Mouse (Mus musculus) midbrain, embryonic 10.5 days (tissue): ENCODE results near the gene Rrp36. TPM values are rescaled to one million over a fixed set of nuclear protein-coding genes. Genes with fewer than 3 reads are reported as not detected.

Experiments
- DNase-seq: peaks from one replicate; pipeline ENCODE4 v3.0.0-alpha.2; 2017; ENCODE audit warnings: low spot score
- H3K27ac ChIP-seq: fragments of 300-500 bp; sonication (generic); replicated peaks from 2 replicates; pipeline ENCODE4 v1.5.1; 2016; ENCODE audit warnings: mild to moderate bottlenecking
- H3K27me3 ChIP-seq: fragments of 300-500 bp; sonication (generic); 2 replicates; pipeline ENCODE4 v1.6.1; 2016; ENCODE audit warnings: low read depth, mild to moderate bottlenecking; ENCODE audit not compliant: poor library complexity, severe bottlenecking
- H3K36me3 ChIP-seq: fragments of 300-500 bp; sonication (generic); 2 replicates; pipeline ENCODE4 v1.6.1; 2016; ENCODE audit warnings: mild to moderate bottlenecking, moderate library complexity
- H3K4me1 ChIP-seq: fragments of 300-500 bp; sonication (generic); 2 replicates; pipeline ENCODE4 v1.6.1; 2016
- H3K4me3 ChIP-seq: fragments of 300-500 bp; sonication (generic); 2 replicates; pipeline ENCODE4 v1.5.1; 2016; ENCODE audit warnings: mild to moderate bottlenecking, moderate library complexity
- H3K9me3 ChIP-seq: fragments of 300-500 bp; sonication (generic); replicated peaks from 2 replicates; pipeline ENCODE4 v1.6.1; 2016; ENCODE audit warnings: mild to moderate bottlenecking
- WGBS: fragments of 180-500 bp; shearing (Covaris S2); methylation state at CpG from one replicate; pipeline ENCODE4 v1.1.7; 2016; 5-methylcytosine and 5-hydroxymethylcytosine counted together
- polyA plus RNA-seq: library from polyadenylated mRNA; unstranded; fragments of >200 nt; fragmentation: Nextera tagmentation; extraction: Ambion mirVana; gene quantifications from 2 replicates; pipeline ENCODE4 v1.2.1, GENCODE M21; 2016

Gene Rrp36
- polyA plus RNA-seq, 1 experiment from 2014 or later = 69.4 TPM

DNA sequence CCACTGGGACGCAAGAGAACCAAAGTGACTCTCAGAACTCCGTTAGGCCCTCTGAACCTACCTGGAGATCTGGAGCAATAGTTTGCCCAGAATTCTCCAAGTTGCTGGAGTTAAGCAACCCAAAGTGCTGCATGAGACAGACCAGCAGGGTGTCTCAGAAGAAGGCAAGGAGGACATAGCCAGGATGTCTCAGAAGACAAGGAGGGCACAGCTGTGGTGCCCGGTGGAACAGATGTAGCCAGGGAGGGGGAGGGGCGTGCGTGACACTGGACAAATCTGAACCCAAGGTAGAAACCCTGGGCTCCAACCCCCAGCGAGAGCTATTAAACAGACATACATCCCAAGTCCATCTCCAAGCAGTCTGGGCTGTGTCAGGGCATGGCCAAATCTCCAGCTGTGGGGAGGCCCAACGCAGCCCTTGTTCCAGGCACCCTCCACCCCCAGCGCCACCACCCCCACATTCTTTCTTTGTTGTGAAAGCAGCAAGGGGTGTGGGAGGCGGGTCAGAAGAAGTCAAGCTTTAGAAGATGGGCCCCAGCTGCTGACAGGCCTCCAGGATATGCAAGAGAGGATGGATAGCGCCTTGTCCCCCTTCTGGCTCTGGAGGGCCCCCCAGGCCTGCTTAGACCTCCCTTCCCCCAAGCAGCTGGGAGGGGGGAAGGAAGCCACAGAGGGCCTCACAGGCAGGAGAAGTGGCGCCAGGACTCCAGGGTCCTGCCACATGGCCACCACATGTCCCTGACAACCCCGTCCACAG lies 44.3 kb downstream of the Rrp36 start:
- Histone ChIP-seq H3K4me3 (peak overlapping the region; percentile 98), H3K27me3 (no peaks in the 10 kb centered on the region), H3K4me1 (peaks cover 54% of the 10 kb centered on the region), H3K27ac (peak overlapping the region; percentile 96), H3K36me3 (peaks cover 34% of the 10 kb centered on the region), H3K9me3 (no peaks in the 10 kb centered on the region)
- 7% methylated on average over 12 of the region's 12 CpGs for WGBS
- peak; percentile 71 for DNase-seq

DNA sequence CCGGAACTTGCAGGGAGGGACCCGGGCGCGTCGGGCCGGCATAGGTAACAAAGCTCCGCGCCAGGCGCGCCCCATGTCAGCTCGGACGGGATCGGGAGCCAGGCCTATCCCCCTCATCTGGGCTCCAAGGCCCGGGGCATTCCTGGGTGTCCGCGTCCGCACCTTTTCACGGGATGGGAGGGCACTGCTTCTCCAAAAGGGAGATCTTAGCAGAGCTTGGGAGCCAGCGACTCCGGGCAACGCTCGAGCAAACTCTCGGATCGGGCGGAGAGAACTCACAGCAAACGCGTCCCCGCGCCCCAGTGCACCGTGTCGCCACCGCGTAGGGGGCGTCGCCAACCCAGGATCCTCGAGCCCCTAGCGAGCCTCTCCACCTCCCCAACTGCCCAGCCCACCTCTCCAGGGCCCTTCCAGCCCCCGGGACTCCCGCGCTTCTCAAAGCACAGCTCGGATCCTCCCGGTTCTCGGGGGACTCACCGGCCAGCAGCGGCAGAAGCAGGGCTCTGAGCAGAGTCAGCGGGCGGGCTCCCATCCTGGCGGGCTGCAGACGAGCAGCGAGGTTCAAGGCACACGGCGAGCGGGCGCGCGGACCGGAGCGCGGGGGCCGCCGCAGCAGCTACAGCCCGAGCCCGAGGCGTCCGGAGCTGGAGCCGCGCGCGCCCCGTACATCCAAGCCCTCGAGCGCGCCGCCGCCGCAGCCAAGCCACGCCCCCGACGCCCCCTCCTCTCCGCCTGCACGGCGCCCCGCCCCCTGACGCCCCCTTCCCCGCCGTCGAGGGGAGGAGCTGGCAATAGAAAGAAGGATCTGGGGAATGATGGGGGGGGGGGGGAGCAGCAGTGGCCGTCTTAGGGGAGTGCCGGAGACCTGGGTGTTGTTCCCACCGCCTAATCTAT lies 45.1 kb downstream of the Rrp36 start, which contains the start of gene Ptk7:
Gene Ptk7 (minus strand): TSS at position 714 of the 894 bp plus-strand sequence.
- DNase-seq = peak; percentile 94
- H3K9me3 ChIP-seq = no peaks in the 10 kb centered on the region
- no peaks in the 10 kb centered on the region for H3K27me3 ChIP-seq
- H3K36me3 ChIP-seq = peaks cover 33% of the 10 kb centered on the region
- under 1% methylated on average over 87 of the region's 90 CpGs for WGBS
- peak within 1 kb of the TSS; percentile 96 for H3K27ac ChIP-seq
- peak within 1 kb of the TSS; percentile 98 for H3K4me3 ChIP-seq
- peaks cover 62% of the 10 kb centered on the region for H3K4me1 ChIP-seq

DNA sequence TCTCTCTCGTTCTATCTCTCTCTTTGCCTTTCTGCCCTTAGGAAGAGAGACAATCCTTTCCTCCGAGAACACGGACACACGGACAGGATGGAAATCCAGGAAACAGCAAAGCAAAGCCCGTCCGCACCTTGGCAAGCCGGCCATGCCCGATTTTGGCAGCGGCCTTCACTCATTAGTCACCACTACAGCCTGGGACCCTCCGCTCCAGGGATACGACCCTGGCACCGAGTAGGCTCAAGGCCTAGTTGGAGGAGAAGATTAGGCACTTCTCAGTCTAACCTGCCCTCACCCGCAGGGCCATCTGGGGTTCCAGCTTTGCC lies 45.7 kb downstream of the Rrp36 start:
- Histone ChIP-seq H3K27me3 (no peaks in the 10 kb centered on the region), H3K4me3 (peak overlapping the region; percentile 98), H3K9me3 (no peaks in the 10 kb centered on the region), H3K27ac (peak overlapping the region; percentile 96), H3K4me1 (peaks cover 68% of the 10 kb centered on the region), H3K36me3 (peaks cover 27% of the 10 kb centered on the region)
- WGBS = 1% methylated on average over 13 of the region's 13 CpGs
- DNase-seq = peak; percentile 65

DNA sequence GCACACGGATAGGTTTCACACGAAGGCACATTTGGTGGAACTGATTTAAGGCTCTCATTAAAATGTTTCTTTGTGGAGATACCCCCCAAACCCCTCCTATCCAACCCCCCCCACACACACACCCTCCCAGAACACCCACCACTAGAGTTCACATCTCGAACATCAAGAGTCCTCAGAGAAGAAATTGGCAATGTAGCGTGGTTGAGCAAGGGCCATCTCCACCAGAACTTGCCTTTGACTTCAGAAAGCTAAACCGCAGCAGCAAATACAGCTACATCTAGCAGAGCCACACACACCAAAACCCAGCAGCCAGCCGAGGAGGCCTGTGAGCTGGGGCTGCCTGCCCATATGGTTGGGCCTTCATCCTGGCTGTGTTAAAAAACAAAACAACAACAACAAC lies 46.7 kb downstream of the Rrp36 start:
- no peaks in the 10 kb centered on the region for H3K27me3 ChIP-seq
- 74% methylated on average over 6 of the region's 6 CpGs for WGBS
- peaks cover 78% of the 10 kb centered on the region for H3K4me1 ChIP-seq
- no peaks in the 10 kb centered on the region for H3K9me3 ChIP-seq
- no peak for DNase-seq
- peak overlapping the region; percentile 98 for H3K4me3 ChIP-seq
- peaks cover 18% of the 10 kb centered on the region for H3K36me3 ChIP-seq
- H3K27ac ChIP-seq = no peak overlapping the region

DNA sequence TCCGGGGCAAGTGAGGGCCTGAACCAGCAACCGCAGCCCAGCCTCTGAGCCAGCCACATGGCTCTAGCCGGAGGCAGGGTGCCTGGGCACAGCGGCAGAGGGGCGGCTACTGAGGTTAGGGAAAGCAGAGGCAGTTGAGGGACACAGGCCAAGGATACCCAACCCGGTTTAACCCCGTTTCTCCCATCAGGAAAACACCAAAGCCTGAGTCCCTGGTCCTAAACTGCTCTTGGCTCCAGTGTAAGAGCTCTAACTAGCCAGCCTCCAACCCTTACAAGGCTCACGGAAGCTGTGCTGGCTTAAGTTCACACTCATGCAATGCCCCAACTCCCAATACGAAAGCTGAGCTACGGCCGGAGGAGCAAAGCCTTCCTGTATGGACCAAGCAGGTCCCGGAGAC lies 49.6 kb downstream of the Rrp36 start:
- Histone ChIP-seq H3K27ac (peak overlapping the region; percentile 23; the same call in 1 of the 2 replicates), H3K4me3 (no peak overlapping the region), H3K36me3 (peaks cover 4% of the 10 kb centered on the region; the same call in 1 of the 2 replicates), H3K9me3 (no peaks in the 10 kb centered on the region), H3K4me1 (peaks cover 87% of the 10 kb centered on the region), H3K27me3 (no peaks in the 10 kb centered on the region)
- 67% methylated on average over 12 of the region's 12 CpGs for WGBS
- no peak for DNase-seq

DNA sequence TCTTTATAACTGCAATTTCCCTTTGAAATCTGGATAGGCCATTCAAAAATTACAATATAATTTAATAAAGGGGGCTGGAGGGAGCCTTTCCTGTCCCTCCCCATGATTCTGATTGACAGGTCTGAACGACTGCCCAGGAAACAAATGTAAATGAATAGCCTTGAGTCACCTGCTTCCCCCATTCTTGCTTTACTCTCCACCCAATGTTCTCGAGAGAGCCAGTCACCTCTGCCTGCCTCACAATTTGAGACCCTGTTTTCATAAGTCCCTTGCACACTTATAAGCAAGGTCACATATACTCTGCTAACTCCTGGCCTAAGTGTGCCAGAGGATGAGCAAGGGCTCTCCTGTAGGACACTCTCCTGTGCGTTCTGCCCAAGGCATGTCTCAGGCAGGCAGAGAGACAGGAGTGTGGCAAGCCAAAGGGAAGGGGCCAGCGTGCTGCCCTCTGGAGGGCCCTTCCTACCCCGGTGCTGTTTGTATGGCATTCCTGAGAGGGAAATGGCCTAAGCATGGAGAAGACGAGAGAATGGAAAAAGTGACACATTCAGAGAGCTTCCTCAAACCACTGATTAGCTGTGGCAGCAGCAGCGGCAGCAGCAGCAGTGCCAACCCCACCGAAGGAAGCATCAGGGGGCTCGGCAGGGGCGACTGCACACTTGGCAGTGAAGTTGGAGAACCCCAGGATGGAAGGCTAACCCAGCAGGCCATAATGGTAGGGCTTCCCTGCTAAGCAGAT lies 50.2 kb downstream of the Rrp36 start:
- 39% methylated on average over 10 of the region's 10 CpGs for WGBS
- H3K4me3 ChIP-seq = no peak overlapping the region
- H3K36me3 ChIP-seq = peaks cover 4% of the 10 kb centered on the region; the same call in 1 of the 2 replicates
- no peaks in the 10 kb centered on the region for H3K27me3 ChIP-seq
- H3K27ac ChIP-seq = peak overlapping the region; percentile 23
- no peak for DNase-seq
- H3K4me1 ChIP-seq = peaks cover 90% of the 10 kb centered on the region
- no peaks in the 10 kb centered on the region for H3K9me3 ChIP-seq

DNA sequence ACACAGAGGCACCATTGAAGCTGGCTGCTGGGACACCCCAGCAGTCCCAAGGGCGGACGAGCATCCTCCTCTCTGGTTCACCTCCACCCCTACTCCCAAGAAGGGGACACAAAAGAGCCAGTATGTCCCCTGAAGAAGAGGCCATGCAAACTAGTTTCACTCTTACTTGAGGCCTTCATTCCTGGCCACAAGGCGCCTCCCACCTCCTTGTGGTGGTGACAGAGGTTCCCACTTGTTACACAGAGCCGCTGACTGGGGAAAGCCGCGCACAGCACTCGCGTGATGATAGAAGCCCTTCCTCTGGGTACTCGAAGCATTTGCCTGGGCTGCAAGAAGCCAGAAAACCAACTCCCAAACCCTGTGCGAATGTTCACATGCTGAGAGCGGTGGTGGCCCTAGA lies 51.9 kb downstream of the Rrp36 start:
- H3K36me3 ChIP-seq = peaks cover 4% of the 10 kb centered on the region; the same call in 1 of the 2 replicates
- H3K4me3 ChIP-seq = no peak overlapping the region
- H3K27ac ChIP-seq = 0 out of 2 replicates have a peak overlapping the region, but pooled peaks have one; percentile 19
- peaks cover 93% of the 10 kb centered on the region for H3K4me1 ChIP-seq
- no peaks in the 10 kb centered on the region for H3K27me3 ChIP-seq
- DNase-seq = no peak
- H3K9me3 ChIP-seq = no peaks in the 10 kb centered on the region
- WGBS = 83% methylated on average over 11 of the region's 11 CpGs

DNA sequence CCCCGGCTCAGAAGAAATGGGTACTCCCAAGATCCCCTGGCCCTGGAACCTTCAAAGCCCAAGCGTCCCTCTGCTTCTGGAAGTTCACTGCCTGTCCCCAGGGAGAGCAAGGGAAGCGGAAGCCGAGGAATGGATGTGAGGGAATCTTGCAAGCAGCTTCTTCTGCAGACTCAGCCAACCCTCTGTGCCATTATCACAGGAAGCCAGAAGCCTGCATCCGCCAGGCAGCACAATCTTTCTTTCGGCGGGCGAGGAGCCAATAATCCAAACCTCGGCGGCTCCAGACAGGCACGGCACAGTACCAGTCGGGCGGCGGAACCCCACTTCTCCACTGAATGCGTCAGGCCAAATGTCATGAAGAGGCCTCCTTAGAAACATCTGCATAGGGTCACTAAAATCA lies 52.8 kb downstream of the Rrp36 start:
- H3K9me3 ChIP-seq = no peaks in the 10 kb centered on the region

DNA sequence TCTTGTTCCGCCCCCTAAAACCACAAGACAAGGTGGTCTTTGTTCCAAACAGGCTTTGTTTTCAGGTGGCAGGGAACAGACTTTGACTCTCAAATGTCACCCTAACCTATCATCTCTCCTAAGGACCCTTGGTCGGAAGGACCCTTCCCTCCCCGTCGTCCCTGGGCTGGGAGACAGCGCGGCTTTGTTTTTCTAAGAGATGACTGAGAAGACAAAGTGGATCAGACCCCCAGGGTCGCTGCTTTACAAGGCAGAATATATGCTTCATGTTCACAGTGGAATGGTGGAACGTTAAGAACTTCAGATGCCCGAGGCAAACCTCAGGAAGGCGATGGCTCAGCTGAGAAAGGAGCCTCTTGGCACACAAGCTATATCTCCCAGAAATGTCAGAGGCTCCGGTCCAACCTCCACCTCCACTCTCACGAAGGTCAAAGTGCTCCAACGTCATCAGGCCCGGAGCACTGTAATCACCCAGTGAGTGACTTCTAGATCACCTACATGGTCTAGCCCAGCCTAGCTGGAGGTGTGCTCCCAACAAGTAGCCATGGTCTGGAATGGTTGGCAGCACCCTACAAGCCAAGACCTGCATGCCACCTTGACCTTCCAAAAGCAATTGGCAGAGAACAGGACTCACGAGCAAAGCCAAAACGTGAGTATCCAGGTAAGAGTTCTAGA lies 54.3 kb downstream of the Rrp36 start:
- H3K9me3 ChIP-seq = no peaks in the 10 kb centered on the region
- no peaks in the 10 kb centered on the region for H3K27me3 ChIP-seq
- peak; percentile 38 for DNase-seq
- peak overlapping the region; percentile 93 for H3K27ac ChIP-seq
- H3K36me3 ChIP-seq = peaks cover 4% of the 10 kb centered on the region; the same call in 1 of the 2 replicates
- 30% methylated on average over 16 of the region's 16 CpGs for WGBS
- peaks cover 84% of the 10 kb centered on the region for H3K4me1 ChIP-seq
- H3K4me3 ChIP-seq = peak overlapping the region; percentile 44

More for the DNA sequence above, 52.8 kb downstream of the Rrp36 start:
- Histone ChIP-seq H3K4me1 (peaks cover 93% of the 10 kb centered on the region), H3K27me3 (no peaks in the 10 kb centered on the region), H3K27ac (0 out of 2 replicates have a peak overlapping the region, but pooled peaks have one; percentile 14), H3K36me3 (peaks cover 4% of the 10 kb centered on the region; the same call in 1 of the 2 replicates), H3K4me3 (peak overlapping the region; percentile 7; the same call in 1 of the 2 replicates)
- WGBS = 82% methylated on average over 15 of the region's 15 CpGs
- DNase-seq = no peak

DNA sequence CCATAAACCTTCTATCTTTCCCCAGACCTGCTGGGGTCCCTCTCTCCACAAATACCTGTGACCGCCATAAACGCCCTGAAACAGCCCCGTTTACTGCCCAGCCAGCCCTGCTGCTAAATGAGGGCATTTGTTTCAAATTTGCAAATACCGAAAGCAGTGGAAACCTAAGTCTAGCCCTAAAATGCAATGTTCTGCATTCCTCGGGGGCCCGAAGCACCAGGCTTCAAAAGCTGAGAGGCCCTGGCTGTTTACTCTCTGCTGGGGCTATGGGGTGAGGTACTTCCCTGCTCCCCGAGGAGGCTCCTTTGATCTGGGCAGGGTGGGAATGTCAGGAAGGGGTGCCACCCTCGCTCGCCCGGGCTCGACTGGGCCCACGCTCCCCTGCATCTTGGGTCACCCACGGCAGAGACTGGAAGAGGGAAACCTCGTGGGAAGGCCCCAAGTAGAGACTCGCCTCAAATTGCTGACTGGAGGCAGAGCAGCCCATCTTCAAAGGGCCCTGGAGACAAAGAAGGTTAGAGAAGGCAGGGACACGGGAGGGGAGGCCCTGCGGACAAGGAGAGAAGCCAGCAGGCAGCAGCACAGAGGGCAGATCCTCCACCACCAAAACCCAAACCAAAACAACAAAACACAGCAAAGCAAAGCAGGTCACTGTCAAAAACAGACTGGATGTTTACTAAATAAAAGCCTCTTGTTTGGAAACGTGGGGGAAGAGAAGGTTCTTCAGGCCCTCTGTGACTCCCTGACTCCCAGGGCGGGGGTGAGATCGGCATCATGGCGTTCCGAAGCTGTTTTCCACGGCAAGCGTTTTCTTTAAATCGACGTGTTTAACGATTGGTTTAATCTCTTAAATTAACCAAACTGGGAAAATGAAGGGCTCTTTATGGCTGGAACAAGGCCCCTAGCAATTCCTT lies 55.1 kb downstream of the Rrp36 start:
- DNase-seq = peak; percentile 75
- peak overlapping the region; percentile 93 for H3K27ac ChIP-seq
- peaks cover 78% of the 10 kb centered on the region for H3K4me1 ChIP-seq
- H3K27me3 ChIP-seq = no peaks in the 10 kb centered on the region
- peak overlapping the region; percentile 44 for H3K4me3 ChIP-seq
- H3K36me3 ChIP-seq = peaks cover 4% of the 10 kb centered on the region; the same call in 1 of the 2 replicates
- 5% methylated on average over 27 of the region's 27 CpGs for WGBS
- no peaks in the 10 kb centered on the region for H3K9me3 ChIP-seq

DNA sequence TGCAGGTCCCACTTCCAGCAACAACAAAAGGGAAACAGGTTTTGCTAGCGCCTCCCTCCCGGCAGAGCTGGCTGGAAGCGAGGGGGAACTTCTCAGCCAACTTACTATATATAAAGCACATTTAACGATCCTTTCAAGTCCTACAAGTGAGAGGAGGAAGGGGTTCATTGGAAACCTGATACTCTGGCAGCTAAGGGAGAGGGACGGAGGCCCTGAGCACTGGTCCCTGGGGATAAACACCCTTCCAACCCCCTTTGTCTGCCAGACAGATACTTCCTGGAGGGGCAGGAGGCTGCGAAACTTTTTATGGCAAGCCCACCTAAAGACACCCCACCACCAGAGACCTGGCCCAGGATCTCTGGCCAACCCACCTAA lies 55.8 kb downstream of the Rrp36 start:
- peak overlapping the region; percentile 93 for H3K27ac ChIP-seq
- WGBS = 3% methylated on average over 6 of the region's 6 CpGs
- peak; percentile 49 for DNase-seq
- H3K36me3 ChIP-seq = peaks cover 4% of the 10 kb centered on the region; the same call in 1 of the 2 replicates
- peak overlapping the region; percentile 44 for H3K4me3 ChIP-seq
- H3K4me1 ChIP-seq = peaks cover 78% of the 10 kb centered on the region
- no peaks in the 10 kb centered on the region for H3K27me3 ChIP-seq
- no peaks in the 10 kb centered on the region for H3K9me3 ChIP-seq
